Mouse (Mus musculus) heart, postnatal 14 days (tissue): ENCODE results near the gene Vrtn. TPM values are rescaled to one million over a fixed set of nuclear protein-coding genes. Genes with fewer than 3 reads are reported as not detected.

Experiments
- DNase-seq, 2 experiments: peaks; one replicate each; pipeline ENCODE4 v3.0.0; 2021 to 2022
- intact Hi-C: fragments of 180-260 bp; cut with DNase I; formaldehyde crosslinking; loops from one replicate; pipeline ENCODE4 v1.15.1; 2025
- long read RNA-seq, 2 experiments: library from polyadenylated mRNA; stranded (forward); transcript quantifications; one replicate each; pipeline ENCODE4 v2.0.0; 2021
- total RNA-seq, 2 experiments: library from RNA; stranded (reverse); gene quantifications; 2 replicates each; pipeline ENCODE4 v1.2.3; 2021

The Vrtn gene
- not detected for total RNA-seq
- long read RNA-seq, experiment 1, result 0 reads
- long read RNA-seq, experiment 2, result 0 reads

- no peak for DNase-seq
- intact Hi-C loops, result no loop called here
These were observed at the start of gene Vrtn for GRCm38 (mm10) chr12:84640654-84641053. TSS of gene Vrtn (plus strand) at chr12:84641019.

DNA sequence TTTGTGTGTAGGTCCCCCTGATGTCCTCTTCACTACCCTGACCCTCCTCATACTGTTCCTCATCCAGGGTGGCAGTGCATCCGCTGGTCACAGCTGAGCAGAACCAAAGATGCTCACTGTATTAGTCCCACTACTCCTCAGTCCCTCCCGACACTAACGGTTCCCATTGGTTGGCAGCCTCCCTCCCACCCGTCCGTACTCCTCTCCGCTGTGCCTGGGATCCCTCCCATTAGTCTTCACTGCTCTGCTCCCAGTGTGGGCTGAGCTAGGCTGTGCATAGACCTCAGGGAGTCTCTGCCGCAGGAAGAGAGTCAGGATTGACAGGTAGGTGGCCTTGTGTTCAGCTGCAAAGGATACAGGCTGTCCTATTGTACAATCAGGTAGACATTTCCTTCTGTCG, 42.5 kb upstream of the Vrtn start:
- no peak for DNase-seq
- intact Hi-C loops, result no loop called here

DNA sequence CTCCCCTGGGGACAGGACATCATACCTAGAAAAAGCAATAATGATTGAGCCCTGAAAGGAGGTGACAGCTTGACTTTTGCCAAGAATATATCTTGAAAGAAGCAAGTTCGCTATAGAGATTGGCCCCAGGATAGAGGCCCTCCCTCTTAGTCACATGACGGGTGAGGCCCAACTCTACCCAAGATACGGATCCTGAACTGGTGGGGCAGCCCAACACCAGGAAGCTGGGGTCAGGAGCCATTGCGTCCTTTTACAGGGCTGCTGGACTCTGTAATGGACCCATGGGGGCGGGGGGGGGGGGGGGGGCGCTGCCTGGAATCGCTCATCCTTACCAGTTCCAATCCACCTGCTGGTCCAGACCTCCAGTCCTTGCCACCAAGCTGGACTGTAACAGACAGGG, 36.8 kb upstream of the Vrtn start:
- intact Hi-C loops, result no loop called here
- no peak for DNase-seq

- intact Hi-C loops, result no loop called here
- DNase-seq, result peak in 1 of 2 experiments; percentile 20
These were observed 35.0 kb upstream of the Vrtn start for GRCm38 (mm10) chr12:84605860-84606259.

DNA sequence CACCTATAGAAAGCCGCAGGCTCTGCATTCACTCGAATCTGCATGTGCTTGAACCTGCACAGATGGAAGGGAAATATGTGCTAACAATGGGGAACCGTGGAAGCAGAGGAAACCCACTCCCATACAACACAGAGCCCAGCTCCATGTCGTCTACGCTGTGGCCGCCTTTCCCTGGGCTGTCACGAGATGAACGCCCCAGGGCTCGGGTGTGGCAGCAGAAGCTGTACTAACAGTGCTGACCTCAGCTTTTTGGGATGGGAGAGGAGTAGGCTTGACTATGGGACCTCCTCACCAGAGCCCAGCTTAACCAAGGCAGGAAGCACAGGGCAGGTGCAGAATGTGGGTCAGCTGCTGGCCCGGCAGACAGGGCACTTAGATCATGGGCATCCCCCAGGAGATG, 29.1 kb upstream of the Vrtn start:
- DNase-seq, result no peak
- intact Hi-C loops, result no loop called here

- intact Hi-C loops, result no loop called here
- DNase-seq, result no peak
These were observed 28.3 kb upstream of the Vrtn start for GRCm38 (mm10) chr12:84612518-84612917.

GRCm38 (mm10) chr12:84614001-84614400, 26.8 kb upstream of the Vrtn start:
- DNase-seq, result no peak
- intact Hi-C loops, result no loop called here

DNA sequence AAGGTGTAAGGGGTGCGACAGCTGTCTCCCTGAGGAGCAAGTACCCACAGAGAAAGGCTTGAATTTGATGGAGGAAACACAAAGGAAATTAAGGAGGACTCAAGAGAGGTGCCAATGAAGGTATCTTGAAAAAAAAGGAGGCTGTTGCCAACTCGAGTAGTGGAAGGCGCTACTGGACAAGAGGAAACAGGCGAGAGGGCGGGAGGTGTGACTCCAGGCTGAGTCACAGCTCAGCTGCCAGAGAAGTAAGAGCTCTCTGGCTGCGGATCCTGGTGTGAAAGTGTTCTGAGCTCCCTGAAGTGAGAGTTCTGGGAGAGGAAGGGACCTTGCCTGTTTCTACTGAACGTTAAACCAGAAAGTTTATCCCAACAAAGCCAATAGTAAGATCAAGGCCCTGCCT, 26.3 kb upstream of the Vrtn start:
- intact Hi-C loops, result no loop called here
- DNase-seq, result no peak

DNA sequence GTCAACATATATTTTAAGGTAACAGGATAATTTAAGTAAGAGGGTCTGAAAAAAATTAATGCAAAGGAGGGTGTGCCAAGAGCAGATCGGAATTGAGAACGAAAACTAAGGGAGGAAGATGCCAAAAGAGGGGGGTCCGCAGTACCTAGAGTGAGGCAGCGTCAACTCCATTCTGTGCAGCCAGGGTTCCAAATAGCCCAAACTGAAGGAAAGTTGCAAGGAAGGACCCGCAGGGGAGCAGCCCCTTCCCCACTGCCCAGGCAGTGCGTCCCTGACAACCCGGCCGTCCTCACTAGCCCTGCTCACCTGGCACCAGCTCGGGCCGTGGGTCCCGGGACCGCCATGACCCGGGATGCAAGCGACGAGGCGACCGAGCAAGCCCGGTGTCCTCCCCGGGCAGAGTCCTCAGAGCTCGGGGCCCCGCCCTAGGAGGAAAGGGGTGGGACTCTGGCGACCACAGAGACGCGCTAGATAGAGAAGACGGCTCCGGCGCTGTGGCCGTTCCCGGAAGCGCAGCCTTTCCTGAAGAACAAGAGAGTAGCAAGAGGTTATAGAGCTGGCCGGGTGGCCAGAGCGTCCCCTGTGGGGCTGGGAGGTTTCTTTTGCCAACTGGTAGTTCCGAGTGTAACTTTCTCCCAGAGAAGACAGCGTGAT, 23.7 kb upstream of the Vrtn start, which contains the start of gene Abcd4:
Gene Abcd4 (minus strand): TSS at position 437 of the 654 bp plus-strand sequence.
- peak; percentile 92 to 94 for DNase-seq
- intact Hi-C loops, result no loop called here

DNA sequence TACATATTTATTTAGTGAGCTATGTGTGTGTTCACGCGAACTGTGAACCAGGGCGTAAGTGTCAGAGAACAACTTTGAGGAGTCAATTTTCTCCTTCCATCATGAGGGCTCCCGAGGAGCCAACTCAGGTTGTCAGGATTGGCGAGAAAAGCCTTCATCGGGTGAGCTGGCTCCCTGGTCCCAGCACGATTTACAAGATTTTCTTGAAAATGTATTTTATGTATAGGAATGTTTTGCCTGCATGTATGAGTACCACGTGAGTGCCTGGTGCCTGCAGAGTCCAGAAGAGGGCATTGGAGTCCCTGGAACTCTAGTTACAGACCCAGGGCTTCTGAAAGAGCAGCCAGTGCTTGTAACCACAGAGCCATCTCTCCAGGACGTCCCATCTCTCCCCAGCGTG, 23.2 kb upstream of the Vrtn start:
- peak in 1 of 2 experiments; percentile 19 for DNase-seq
- intact Hi-C loops, result no loop called here

DNA sequence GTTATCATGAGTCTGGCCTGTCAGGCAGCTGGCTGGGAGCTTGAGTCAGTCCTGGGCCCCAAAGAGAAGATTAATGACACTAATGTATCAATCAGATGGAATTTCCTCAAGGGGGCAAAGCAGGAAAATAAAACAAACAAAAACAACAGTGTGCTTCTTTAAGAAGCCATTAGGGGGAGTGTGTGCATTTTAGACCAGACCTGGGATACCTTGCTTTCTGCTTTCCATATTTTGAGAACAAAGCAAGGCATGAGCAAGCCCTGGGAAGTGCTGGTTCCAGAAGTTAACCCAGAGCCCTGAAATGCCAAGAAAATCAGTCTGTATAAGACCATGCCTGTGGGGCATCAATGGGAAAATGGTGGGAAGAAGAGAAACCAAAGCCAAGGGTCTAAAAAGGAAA, 19.8 kb upstream of the Vrtn start:
- intact Hi-C loops, result no loop called here
- DNase-seq, result no peak

- DNase-seq, result no peak
- intact Hi-C loops, result no loop called here
These were observed 16.2 kb upstream of the Vrtn start for GRCm38 (mm10) chr12:84624601-84625000.

- intact Hi-C loops, result no loop called here
- DNase-seq, result no peak
These were observed 15.7 kb upstream of the Vrtn start for GRCm38 (mm10) chr12:84625116-84625515.

- intact Hi-C loops, result no loop called here
- no peak for DNase-seq
These were observed 9.0 kb upstream of the Vrtn start for GRCm38 (mm10) chr12:84631867-84632266.

- no peak for DNase-seq
- intact Hi-C loops, result no loop called here
These were observed 566 bp upstream of the Vrtn start for GRCm38 (mm10) chr12:84640253-84640652.

DNA sequence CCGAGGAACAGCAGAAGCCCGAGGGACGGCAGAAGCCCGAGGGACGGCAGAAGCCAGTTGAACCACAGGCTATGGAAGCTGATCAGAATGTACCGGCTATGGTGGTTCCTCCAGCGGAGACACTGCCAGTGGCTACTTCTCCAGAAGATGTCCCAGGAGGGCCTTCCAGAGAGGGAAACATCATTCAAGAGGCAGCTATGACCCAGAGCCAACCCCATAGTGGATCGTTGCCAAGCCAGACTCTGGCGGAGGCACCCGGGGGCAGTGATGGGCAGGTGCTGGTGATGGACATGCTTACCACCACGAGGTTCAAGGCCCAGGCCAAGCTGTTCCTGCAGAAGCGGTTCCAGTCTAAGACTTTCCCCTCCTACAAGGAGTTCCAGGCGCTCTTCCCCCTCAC, 9.4 kb downstream of the Vrtn start:
- intact Hi-C loops, result no loop called here

DNA sequence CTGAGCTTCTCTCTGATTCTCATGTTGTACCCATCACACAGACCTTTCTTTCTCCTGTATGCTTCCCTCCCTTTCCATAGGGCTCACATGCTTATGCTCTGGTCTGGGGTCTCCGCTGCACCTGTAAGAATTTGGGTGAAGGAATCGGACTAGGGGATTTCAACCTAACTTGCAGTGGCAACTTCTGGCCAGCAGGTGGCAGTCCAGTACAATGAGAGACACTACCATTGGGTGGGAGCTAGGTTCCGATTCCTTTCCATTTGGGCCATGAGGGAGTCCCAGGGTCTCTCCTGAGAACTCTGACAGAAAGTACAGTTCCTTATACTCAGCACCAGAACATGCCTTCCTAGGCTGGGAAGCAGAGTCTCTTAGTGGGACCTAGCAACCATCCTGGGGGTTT, 13.1 kb downstream of the Vrtn start:
- intact Hi-C loops, result loop anchor here (1.0 kb wide), 1 partner anchor 101 kb away; no protein-coding TSS in a partner anchor
- DNase-seq, result peak; percentile 60 to 74

More for the DNA sequence above, 9.4 kb downstream of the Vrtn start:
- no peak for DNase-seq

- intact Hi-C loops, result no loop called here
- DNase-seq, result no peak
These were observed 29.7 kb downstream of the Vrtn start for GRCm38 (mm10) chr12:84670555-84670954.

- intact Hi-C loops, result no loop called here
- DNase-seq, result no peak
These were observed 30.8 kb downstream of the Vrtn start for GRCm38 (mm10) chr12:84671646-84672045.

DNA sequence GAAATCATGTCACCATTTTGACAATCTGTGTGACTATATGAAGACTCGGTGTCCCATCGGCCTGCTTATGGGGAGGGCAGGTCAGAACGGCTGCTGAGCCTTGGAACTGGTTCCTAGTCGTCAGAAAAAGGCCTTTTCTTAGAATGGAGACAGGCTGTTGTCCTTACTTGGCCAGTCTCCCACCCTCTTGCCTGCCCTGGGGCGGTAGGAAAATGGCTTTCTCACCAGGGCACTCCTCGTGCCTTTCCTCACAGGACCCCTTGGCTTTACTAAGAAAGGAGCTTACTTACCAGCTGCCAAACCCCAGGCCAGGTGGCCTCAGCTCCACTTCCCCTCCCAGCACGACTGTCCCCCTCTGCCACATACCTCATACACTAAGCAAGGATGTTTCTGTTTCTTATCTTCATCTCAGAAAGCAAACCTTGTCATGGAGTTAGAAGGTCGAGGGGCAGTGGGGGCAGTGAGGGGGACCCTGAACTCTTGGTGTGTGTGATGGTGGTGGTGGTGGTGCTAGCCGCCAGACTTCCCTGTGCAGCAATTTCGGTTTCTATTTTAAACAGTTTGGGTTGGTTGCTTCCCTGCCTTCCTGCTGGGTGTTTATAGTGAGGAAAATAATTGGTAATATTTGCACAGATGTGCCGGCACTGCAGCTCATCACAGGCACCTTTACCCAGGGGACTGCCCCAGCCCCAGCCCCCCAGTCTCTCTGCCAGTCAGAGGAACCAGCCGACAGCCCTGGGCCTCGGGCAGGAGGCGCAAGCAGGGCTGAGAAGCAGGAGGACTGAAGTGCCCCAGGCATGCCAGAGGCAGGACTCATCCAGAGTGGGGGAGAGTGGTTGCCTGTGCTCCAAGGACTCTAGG, 34.1 kb downstream of the Vrtn start:
- no peak for DNase-seq
- intact Hi-C loops, result no loop called here

DNA sequence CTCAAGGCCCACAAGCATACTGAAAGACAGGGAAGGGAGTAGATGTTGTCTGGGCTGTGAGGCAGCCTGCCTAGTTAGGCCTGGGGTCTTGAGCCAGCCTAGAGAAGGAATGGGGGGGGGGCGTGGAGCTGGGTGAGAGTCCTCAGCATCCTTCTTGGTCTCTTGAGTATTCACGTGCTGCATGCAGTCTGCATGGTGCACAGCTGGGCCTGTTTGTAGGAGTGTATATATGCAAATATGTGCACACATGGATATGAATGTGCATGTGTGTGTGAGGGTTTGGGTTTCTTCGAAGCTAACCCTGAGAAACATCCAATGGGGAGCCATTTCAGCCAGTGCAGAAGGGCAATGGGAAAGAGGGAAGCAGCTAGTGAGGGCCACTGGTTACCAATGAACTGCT, 35.2 kb downstream of the Vrtn start:
- no peak for DNase-seq
- intact Hi-C loops, result no loop called here

DNA sequence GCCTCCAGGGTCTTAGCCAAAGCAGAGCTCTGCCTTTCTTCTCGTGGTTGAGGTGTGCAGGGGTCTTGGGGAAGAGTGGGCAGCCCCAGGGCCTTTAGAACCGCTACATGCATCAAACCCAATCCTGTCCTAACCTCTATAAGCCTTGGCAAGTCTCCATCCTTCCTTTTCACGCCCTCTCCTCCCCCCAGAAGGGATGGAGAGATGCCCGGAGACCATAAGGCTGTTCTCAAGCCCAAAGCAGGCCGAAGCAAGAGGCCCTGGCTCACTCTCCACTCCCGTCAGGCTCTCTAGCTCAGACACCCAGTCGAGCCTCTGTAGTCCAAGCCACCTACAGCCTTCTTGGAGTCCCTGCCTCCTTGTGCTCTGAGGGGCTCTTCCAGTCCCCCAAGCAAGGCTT, 43.8 kb downstream of the Vrtn start:
- no peak for DNase-seq
- intact Hi-C loops, result no loop called here
